In the genomic region with DNA sequence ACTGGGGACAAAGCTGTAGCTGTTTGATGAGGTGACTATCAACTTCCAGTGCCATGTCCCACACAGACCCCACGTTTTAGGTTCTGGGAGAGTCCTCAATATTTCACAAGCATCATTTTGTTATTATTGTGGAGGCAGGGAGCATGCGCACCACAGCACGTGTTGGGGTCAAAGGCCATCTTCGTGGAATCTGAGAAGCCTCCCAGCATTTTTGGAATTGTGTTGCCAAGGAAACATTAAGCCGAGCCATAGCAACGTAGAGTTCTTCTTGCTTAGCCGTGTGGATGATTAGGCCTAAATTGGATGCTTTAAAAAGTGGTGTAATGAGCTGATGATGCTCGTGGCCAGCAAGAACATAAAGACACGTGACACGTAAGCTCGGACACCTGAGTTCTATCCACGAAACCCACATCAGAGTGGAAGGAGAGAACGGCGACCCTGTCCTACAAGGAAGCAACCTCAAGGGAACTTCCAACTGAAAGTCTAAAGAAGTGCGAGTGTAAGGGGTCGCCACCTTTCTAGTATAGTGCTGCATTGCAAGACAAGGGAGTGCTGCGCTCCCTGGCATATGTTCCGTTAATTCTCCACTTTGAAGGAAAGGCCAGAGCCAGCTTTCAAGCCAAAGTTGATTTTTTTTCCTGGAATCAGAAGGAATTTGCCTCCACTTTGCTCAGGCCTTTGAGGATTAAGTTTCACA, we compare ENCODE assay signal across 13 mouse cellular contexts. TPM values are rescaled to one million over a fixed set of nuclear protein-coding genes. Genes with fewer than 3 reads are reported as not detected.
DNase-seq lines count a peak whose midpoint lies in the region; ATAC-seq and TF ChIP-seq lines count a peak whose summit lies in the region.
"Had no signal": no experiment of that assay in that cellular context is flagged by ENCODE, and none has a peak within 500 bp of the region (broad histone marks: within the 10 kb centered on the region; RNA-seq: fewer than 3 reads in every experiment).

No protein-coding gene starts in this region.

- ATAC-seq in kidney, postnatal 0 days (replicated peaks; ENCODE audit: low FRiP score, low read depth): no peak
- no peak for ATAC-seq in erythroid progenitor cell, adult 5-6 weeks (replicated peaks; ENCODE audit: low FRiP score, poor library complexity, severe bottlenecking)
- ATAC-seq: liver, postnatal 0 days had no signal

- no peak overlapping the region for H3K9ac ChIP-seq in kidney, postnatal 0 days (ENCODE audit: low read depth, low read length)
- H3K9ac ChIP-seq: heart, embryonic 12.5 days; liver, postnatal 0 days had no signal

- H3K4me1 ChIP-seq in kidney, postnatal 0 days (replicated peaks; ENCODE audit: insufficient read depth, low read length): no peaks in the 10 kb centered on the region
- peaks cover 19% of the 10 kb centered on the region for H3K4me1 ChIP-seq in embryonic facial prominence, embryonic 10.5 days
- H3K4me1 ChIP-seq in thymus, adult 2 months (replicated peaks; ENCODE audit: control insufficient read depth, insufficient read depth, low read length): no peaks in the 10 kb centered on the region
- H3K4me1 ChIP-seq: heart, embryonic 12.5 days had no signal

- H3K4me2 ChIP-seq in kidney, postnatal 0 days (ENCODE audit: low read length): no peak overlapping the region
- H3K4me2 ChIP-seq: heart, embryonic 12.5 days had no signal

- no peak for TF ChIP-seq CTCF in kidney, postnatal 0 days (IDR thresholded peaks at IDR 0.05; ENCODE audit: low read depth)
- TF ChIP-seq CTCF in thymus, adult 2 months (IDR thresholded peaks at IDR 0.05; ENCODE audit: borderline replicate concordance, control insufficient read depth, extremely low read depth, insufficient read depth, low read length, poor library complexity): no peak

- 79% methylated on average over 18 of the region's 18 CpGs for WGBS in kidney, postnatal 0 days
- 71% methylated on average over 18 of the region's 18 CpGs for WGBS in embryonic facial prominence, embryonic 10.5 days
- 93% methylated on average over 18 of the region's 18 CpGs for WGBS in thymus, adult 2 months

- no peak for TF ChIP-seq POLR2A in thymus, adult 2 months (IDR thresholded peaks at IDR 0.05; ENCODE audit: control insufficient read depth, extremely low read depth, insufficient read depth, low read length, poor library complexity)

- H3K9me3 ChIP-seq in kidney, postnatal 0 days (replicated peaks; ENCODE audit: low read length): no peaks in the 10 kb centered on the region
- no peaks in the 10 kb centered on the region for H3K9me3 ChIP-seq in embryonic facial prominence, embryonic 10.5 days
- H3K9me3 ChIP-seq: heart, embryonic 12.5 days had no signal

- H3K4me3 ChIP-seq in kidney, postnatal 0 days (replicated peaks; ENCODE audit: low read depth, low read length): no peak overlapping the region
- H3K4me3 ChIP-seq in embryonic facial prominence, embryonic 10.5 days: no peak overlapping the region
- no peak overlapping the region for H3K4me3 ChIP-seq in thymus, adult 2 months (ENCODE audit: control insufficient read depth, insufficient read depth, low read length)
- H3K4me3 ChIP-seq: erythroblast, embryonic 14.5 days; heart, embryonic 12.5 days had no signal

- H3K27me3 ChIP-seq in kidney, postnatal 0 days (ENCODE audit: insufficient read depth, low read length): no peaks in the 10 kb centered on the region
- peaks cover 33% of the 10 kb centered on the region for H3K27me3 ChIP-seq in embryonic facial prominence, embryonic 10.5 days (replicated peaks; ENCODE audit: low read depth, poor library complexity, severe bottlenecking)
- no peaks in the 10 kb centered on the region for H3K27me3 ChIP-seq in thymus, adult 2 months (ENCODE audit: control insufficient read depth, insufficient read depth, low read length)

- H3K36me3 ChIP-seq in kidney, postnatal 0 days (ENCODE audit: insufficient read depth, low read length): no peaks in the 10 kb centered on the region
- H3K36me3 ChIP-seq in embryonic facial prominence, embryonic 10.5 days (replicated peaks): no peaks in the 10 kb centered on the region
- H3K36me3 ChIP-seq in thymus, adult 2 months (ENCODE audit: control insufficient read depth, insufficient read depth, low read length): no peaks in the 10 kb centered on the region
- H3K36me3 ChIP-seq: heart, embryonic 12.5 days had no signal

- DNase-seq in kidney, postnatal 0 days (ENCODE audit: low spot score): peak; percentile 9
- DNase-seq in kidney, postnatal 10 days: no peak
- peak; percentile 16 for DNase-seq in R1 (ENCODE audit: low read depth, low spot score)
- peak; percentile 42 for DNase-seq in embryonic facial prominence, embryonic 10.5 days (ENCODE audit: low spot score)
- DNase-seq in mesoderm, embryonic 11.5 days (ENCODE audit: low read depth, low spot score): peak; percentile 54
- DNase-seq in thymus, adult 2 months: no peak
- DNase-seq in gastrocnemius, postnatal 25 days: no peak
- DNase-seq: cerebellum, adult 11 months; liver, postnatal 0 days had no signal

- H3K27ac ChIP-seq in kidney, postnatal 0 days: no peak overlapping the region
- no peak overlapping the region for H3K27ac ChIP-seq in embryonic facial prominence, embryonic 10.5 days (replicated peaks)
- H3K27ac ChIP-seq in thymus, adult 2 months (ENCODE audit: control insufficient read depth, insufficient read depth, low read length): no peak overlapping the region
- H3K27ac ChIP-seq: macrophage had no signal

RNA-seq across cellular contexts. Expression of a gene that starts 9.8 kb away (rescaled TPM):
- polyA plus RNA-seq in kidney, postnatal 0 days (2015; fragmentation: Nextera tagmentation; extraction: Ambion mirVana): 0.37 and 0.45 TPM in 2 replicates
- 4.3 and 5.7 TPM in 2 replicates for polyA plus RNA-seq in embryonic facial prominence, embryonic 10.5 days (2016; fragmentation: Nextera tagmentation; extraction: Ambion mirVana)
- polyA plus RNA-seq in thymus, adult 2 months (2012; rRNA removed): 0.15 and 0.23 TPM in 2 replicates
- under 1 TPM; 0.31 to 0.70 TPM for total RNA-seq in gastrocnemius, postnatal 25 days (2021)
- total RNA-seq in erythroid progenitor cell, adult 5-6 weeks (2015; ENCODE audit: low replicate concordance): not detected in 2 replicates
- 0.26 TPM in 1 of 2 replicates, not detected in the other for total RNA-seq in erythroid progenitor cell, adult 5-6 weeks (2017; ENCODE audit: low replicate concordance)
- polyA plus RNA-seq: erythroblast, embryonic 14.5 days; macrophage had no signal

Comparison
In these comparisons a context has a peak if more than half of its experiments do, and no peak if none do; other contexts are left out.
1. DNase-seq: peak in kidney, postnatal 0 days (single experiment), R1 (single experiment), embryonic facial prominence, embryonic 10.5 days (single experiment) and mesoderm, embryonic 11.5 days (single experiment); none in kidney, postnatal 10 days (single experiment), thymus, adult 2 months (single experiment) and gastrocnemius, postnatal 25 days (single experiment).